Mouse (Mus musculus) CH12.LX (cell line): Measurements from ENCODE around the gene Atp10a. TPM values are rescaled to one million over a fixed set of nuclear protein-coding genes. Genes with fewer than 3 reads are reported as not detected.

Experiments
- DNase-seq: peaks from one replicate; pipeline ENCODE4 v3.0.0-alpha.2; 2013; ENCODE audit errors: extremely low read depth
- H3K27ac ChIP-seq: 2 replicates; pipeline ENCODE4 v1.5.1; 2012; ENCODE audit warnings: low read depth, mild to moderate bottlenecking, control low read depth, moderate library complexity; ENCODE audit not compliant: insufficient read depth
- H3K27me3 ChIP-seq: replicated peaks from 2 replicates; pipeline ENCODE3; 2012; ENCODE audit warnings: inconsistent platforms
- H3K36me3 ChIP-seq, 2 experiments: replicated peaks in 1 of 2; 2 replicates each; pipeline versions ENCODE3 to v1.6.1; 2012; ENCODE audit warnings: inconsistent platforms in 1 of 2, low read length in 1 of 2, mild to moderate bottlenecking in 1 of 2, mixed read lengths in 1 of 2, moderate library complexity in 1 of 2; ENCODE audit not compliant: control insufficient read depth in 1 of 2, insufficient read depth in 1 of 2
- H3K4me1 ChIP-seq, 2 experiments: 2 replicates each; pipeline ENCODE4 v1.6.1; 2012; ENCODE audit warnings: inconsistent platforms in 1 of 2, moderate library complexity in 1 of 2; ENCODE audit not compliant: insufficient read depth in 2 of 2, control insufficient read depth in 1 of 2
- H3K4me2 ChIP-seq: 2 replicates; pipeline ENCODE4 v1.6.1; 2012; ENCODE audit warnings: low read depth, mild to moderate bottlenecking, control low read depth; ENCODE audit not compliant: poor library complexity, insufficient read depth, severe bottlenecking
- H3K4me3 ChIP-seq, 3 experiments: fragments of 150-350 bp in 1 of 3; sonication (generic) in 1 of 3; replicated peaks in 1 of 3; 2 replicates each; pipeline versions ENCODE3 to v1.5.1; 2011 to 2012; ENCODE audit warnings: low read depth in 2 of 3, low read length in 2 of 3, mild to moderate bottlenecking in 2 of 3, moderate library complexity in 2 of 3, control low read depth in 1 of 3, improper control_type of control experiment in 1 of 3, inconsistent platforms in 1 of 3, mixed read lengths in 1 of 3; ENCODE audit not compliant: poor library complexity in 1 of 3
- H3K79me2 ChIP-seq: replicated peaks from 2 replicates; pipeline ENCODE4 v1.6.1; 2012; ENCODE audit warnings: mild to moderate bottlenecking, moderate library complexity; ENCODE audit not compliant: control insufficient read depth, poor library complexity, insufficient read depth, severe bottlenecking; ENCODE audit errors: extremely low read depth
- H3K9ac ChIP-seq: 2 replicates; pipeline ENCODE4 v1.6.1; 2012; ENCODE audit warnings: low read depth, mild to moderate bottlenecking, control low read depth, moderate library complexity; ENCODE audit not compliant: insufficient read depth
- H3K9me3 ChIP-seq: replicated peaks from 2 replicates; pipeline ENCODE3; 2012; ENCODE audit warnings: low read length, inconsistent platforms, mixed read lengths
- CTCF ChIP-seq, 2 experiments: IDR thresholded peaks in 1 of 2; conservative IDR thresholded peaks in 1 of 2; 2 replicates each; pipeline ENCODE4 v1.5.1; 2011 to 2012; ENCODE audit warnings: low read depth in 2 of 2, low read length in 2 of 2, improper control_type of control experiment in 1 of 2, inconsistent platforms in 1 of 2, mild to moderate bottlenecking in 1 of 2, moderate library complexity in 1 of 2
- E2F4 ChIP-seq: IDR thresholded peaks from 2 replicates; pipeline ENCODE4 v1.6.1; 2011; ENCODE audit warnings: low read depth, low read length, improper control_type of control experiment; ENCODE audit not compliant: insufficient replicate concordance
- ELF1 ChIP-seq: IDR thresholded peaks from 2 replicates; pipeline ENCODE4 v1.6.1; 2014; ENCODE audit warnings: low read depth, mild to moderate bottlenecking, inconsistent platforms, low read length, improper control_type of control experiment
- ETS1 ChIP-seq: conservative IDR thresholded peaks from 2 replicates; pipeline ENCODE4 v1.6.1; 2012; ENCODE audit warnings: low read depth, mild to moderate bottlenecking, inconsistent platforms, low read length, improper control_type of control experiment, moderate library complexity
- GABPA ChIP-seq: IDR thresholded peaks from 2 replicates; pipeline ENCODE4 v1.6.1; 2012; ENCODE audit warnings: low read depth, low read length, improper control_type of control experiment, inconsistent platforms; ENCODE audit not compliant: insufficient replicate concordance
- HCFC1 ChIP-seq: IDR thresholded peaks from 2 replicates; pipeline ENCODE4 v1.6.1; 2012; ENCODE audit warnings: low read depth, mild to moderate bottlenecking, inconsistent platforms, low read length, improper control_type of control experiment
- IRF4 ChIP-seq: IDR thresholded peaks from 2 replicates; pipeline ENCODE4 v1.6.1; 2014; ENCODE audit warnings: low read depth, mild to moderate bottlenecking, inconsistent platforms, low read length, improper control_type of control experiment
- MAFK ChIP-seq: IDR thresholded peaks from 2 replicates; pipeline ENCODE4 v1.6.1; 2011; ENCODE audit warnings: low read length, improper control_type of control experiment; ENCODE audit not compliant: insufficient replicate concordance
- MEF2A ChIP-seq: IDR thresholded peaks from 2 replicates; pipeline ENCODE4 v1.6.1; 2014; ENCODE audit warnings: low read depth, mild to moderate bottlenecking, inconsistent platforms, low read length, improper control_type of control experiment, borderline replicate concordance
- MXI1 ChIP-seq: IDR thresholded peaks from 2 replicates; pipeline ENCODE4 v1.6.1; 2011; ENCODE audit warnings: mild to moderate bottlenecking, low read depth, low read length, improper control_type of control experiment
- NELFE ChIP-seq: IDR thresholded peaks from 2 replicates; pipeline ENCODE4 v1.6.1; 2011; ENCODE audit warnings: low read depth, low read length, improper control_type of control experiment
- PAX5 ChIP-seq: IDR thresholded peaks from 2 replicates; pipeline ENCODE4 v1.6.1; 2012; ENCODE audit warnings: low read length, inconsistent platforms, mixed read lengths
- POLR2A ChIP-seq: IDR thresholded peaks from 2 replicates; pipeline ENCODE4 v1.6.1; 2011; ENCODE audit warnings: low read depth, mild to moderate bottlenecking, improper control_type of control experiment, low read length
- RAD21 ChIP-seq: IDR thresholded peaks from 2 replicates; pipeline ENCODE4 v1.6.1; 2011; ENCODE audit warnings: low read depth, mild to moderate bottlenecking, low read length, improper control_type of control experiment, moderate library complexity
- SIN3A ChIP-seq: IDR thresholded peaks from 2 replicates; pipeline ENCODE4 v1.6.1; 2012; ENCODE audit warnings: low read length, improper control_type of control experiment, inconsistent platforms
- SMC3 ChIP-seq: IDR thresholded peaks from 2 replicates; pipeline ENCODE4 v1.6.1; 2011; ENCODE audit warnings: low read depth, low read length, improper control_type of control experiment
- TBP ChIP-seq: conservative IDR thresholded peaks from 2 replicates; pipeline ENCODE4 v1.6.1; 2011; ENCODE audit warnings: low read depth, low read length, improper control_type of control experiment
- TCF12 ChIP-seq: IDR thresholded peaks from 2 replicates; pipeline ENCODE4 v1.6.1; 2014; ENCODE audit warnings: low read depth, mild to moderate bottlenecking, inconsistent platforms, low read length, improper control_type of control experiment
- UBTF ChIP-seq: IDR thresholded peaks from 2 replicates; pipeline ENCODE4 v1.6.1; 2012; ENCODE audit warnings: low read depth, mild to moderate bottlenecking, inconsistent platforms, low read length, improper control_type of control experiment, moderate library complexity
- ZKSCAN1 ChIP-seq: IDR thresholded peaks from 2 replicates; pipeline ENCODE4 v1.6.1; 2012; ENCODE audit warnings: low read depth, inconsistent platforms, low read length, improper control_type of control experiment, borderline replicate concordance
- ZNF384 ChIP-seq: IDR thresholded peaks from 2 replicates; pipeline ENCODE4 v1.6.1; 2012; ENCODE audit warnings: low read depth, low read length, improper control_type of control experiment, inconsistent platforms
- dilution Hi-C: fragments of 300-500 bp; cut with MboI; formaldehyde crosslinking; loops from 2 replicates; pipeline ENCODE4 v1.14.3; 2020; ENCODE audit warnings: low sequenced_read_pairs; ENCODE audit not compliant: extremely low pct_unique_long_range_greater_than_20kb, extremely low pct_ligation_motif_present
- in situ Hi-C: fragments of 300-500 bp; cut with MboI; formaldehyde crosslinking; loops from 3 replicates; pipeline ENCODE4 v1.14.3; 2019; ENCODE audit warnings: low sequenced_read_pairs, low pct_ligation_motif_present, low pct_unique_long_range_greater_than_20kb, mixed read lengths
- polyA plus RNA-seq: library from polyadenylated mRNA; unstranded; fragments of >175 nt; gene quantifications from 2 replicates; pipeline ENCODE4 v1.2.1, GENCODE M21; 2012; ENCODE audit warnings: low read depth; ENCODE audit not compliant: insufficient read length
- total RNA-seq, 2 experiments: library from RNA; depleted of rRNA; stranded (reverse); fragments of 300-350 nt in 1 of 2; fragments of >200 nt in 1 of 2; gene quantifications; 2 replicates each; pipeline ENCODE4 v1.2.3; 2012 to 2014

Atp10a gene
- total and polyA plus RNA-seq, 3 experiments, result not detected

DNA sequence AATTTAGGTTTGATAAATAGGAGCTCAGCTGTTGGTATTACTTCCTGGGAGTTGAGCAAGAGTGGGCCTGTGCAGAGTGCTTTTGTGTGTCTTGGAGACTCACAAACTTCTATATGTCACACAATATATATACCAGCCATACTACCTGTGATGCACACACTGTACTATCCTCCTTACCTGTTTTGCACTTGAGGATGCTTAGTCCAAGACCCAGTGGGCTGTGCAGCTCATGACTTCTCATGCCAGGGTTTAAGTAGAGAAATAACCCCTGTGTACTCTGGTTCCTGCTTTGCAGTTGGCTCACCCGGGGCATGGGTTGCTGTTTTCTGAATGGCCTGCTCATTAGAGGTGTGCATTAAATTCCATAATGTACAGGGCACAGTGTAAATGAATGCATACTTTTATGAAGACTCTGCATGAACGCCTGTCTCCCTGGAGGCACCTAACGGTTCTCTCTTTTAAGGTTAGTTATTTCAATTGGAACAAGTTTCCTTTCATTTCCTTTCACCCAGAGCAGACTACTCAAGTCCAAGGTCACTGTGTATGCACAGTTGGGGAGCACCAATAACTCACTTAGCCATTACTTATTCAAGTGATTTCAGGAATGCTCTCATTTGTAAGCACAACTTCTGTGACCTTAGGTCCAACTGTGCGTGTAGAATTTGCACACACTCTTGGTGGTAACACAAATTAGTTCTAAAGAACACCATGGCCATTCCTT is 63.4 kb downstream of the Atp10a start:
- TF ChIP-seq TBP, result no peak
- no peak for TF ChIP-seq RAD21
- no peak for TF ChIP-seq MAFK
- TF ChIP-seq ZNF384, result no peak
- no peak for TF ChIP-seq GABPA
- TF ChIP-seq UBTF, result no peak
- TF ChIP-seq MXI1, result no peak
- TF ChIP-seq MEF2A, result no peak
- TF ChIP-seq ELF1, result no peak
- TF ChIP-seq ZKSCAN1, result no peak
- TF ChIP-seq TCF12, result no peak
- no peak for TF ChIP-seq E2F4
- no peak for TF ChIP-seq NELFE
- no peak for TF ChIP-seq IRF4
- TF ChIP-seq PAX5, result no peak
- TF ChIP-seq POLR2A, result no peak
- TF ChIP-seq CTCF (conservative IDR thresholded peaks at IDR 0.05 in 1 of 2, IDR thresholded peaks at IDR 0.05 in 1 of 2; ENCODE audit: low read depth in 2 of 2, low read length in 2 of 2), result no peak
- TF ChIP-seq SIN3A, result no peak
- TF ChIP-seq ETS1, result no peak
- H3K9ac ChIP-seq, result no peak overlapping the region
- no peaks in the 10 kb centered on the region for H3K27me3 ChIP-seq
- peaks cover 62% of the 10 kb centered on the region for H3K9me3 ChIP-seq
- H3K4me3 ChIP-seq, result no peak overlapping the region
- H3K27ac ChIP-seq, result no peak overlapping the region
- H3K4me2 ChIP-seq, result no peak overlapping the region
- no peak for DNase-seq
- dilution Hi-C loops, result no loop called here
- H3K36me3 ChIP-seq, result no peaks in the 10 kb centered on the region
- H3K4me1 ChIP-seq, result no peaks in the 10 kb centered on the region
- in situ Hi-C loops, result no loop called here
- no peaks in the 10 kb centered on the region for H3K79me2 ChIP-seq

DNA sequence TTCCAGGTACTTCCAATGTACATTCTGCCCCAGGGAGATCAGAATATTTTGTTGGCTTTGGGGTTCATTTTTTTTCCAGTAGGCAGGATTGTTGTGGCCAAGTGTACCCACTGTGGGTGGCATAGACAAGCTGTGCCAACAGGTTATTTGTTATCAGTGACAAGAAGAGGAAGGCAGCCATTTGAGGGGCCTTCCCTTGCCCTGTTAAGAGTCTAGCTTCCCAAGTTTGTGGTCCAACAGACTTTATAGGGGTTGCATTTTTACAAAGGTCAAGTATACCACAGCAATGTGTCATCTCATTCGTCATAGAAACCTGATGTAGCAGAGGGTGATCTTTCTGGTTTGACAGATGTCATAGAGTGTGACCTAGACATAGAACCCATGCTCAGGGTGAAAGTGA is 66.3 kb downstream of the Atp10a start:
- H3K36me3 ChIP-seq, result no peaks in the 10 kb centered on the region
- no peaks in the 10 kb centered on the region for H3K27me3 ChIP-seq
- dilution Hi-C loops (no loop called here), in situ Hi-C loops (no loop called here)
- H3K4me3 ChIP-seq, result no peak overlapping the region
- no peaks in the 10 kb centered on the region for H3K79me2 ChIP-seq
- H3K4me1 ChIP-seq, result no peaks in the 10 kb centered on the region
- H3K9me3 ChIP-seq, result peaks cover 58% of the 10 kb centered on the region
- no peak for DNase-seq
- H3K27ac ChIP-seq, result no peak overlapping the region
- H3K4me2 ChIP-seq, result no peak overlapping the region
- H3K9ac ChIP-seq, result no peak overlapping the region
- TF ChIP-seq CTCF (conservative IDR thresholded peaks at IDR 0.05 in 1 of 2, IDR thresholded peaks at IDR 0.05 in 1 of 2; ENCODE audit: low read depth in 2 of 2, low read length in 2 of 2), result no peak
- no peak for TF ChIP-seq HCFC1
- no peak for TF ChIP-seq GABPA
- TF ChIP-seq SMC3, result no peak
